Mouse (Mus musculus): ENCODE measurements around the gene Hoxd8. TPM values are rescaled to one million over a fixed set of nuclear protein-coding genes. Genes with fewer than 3 reads are reported as not detected.

Hoxd8 gene
- total RNA-seq, 1 experiment: 1.2 TPM

- no peak for DNase-seq (ENCODE audit: low read depth, low spot score)
- in situ Hi-C loops (cut with MboI; ENCODE audit: low sequenced_read_pairs in 2 of 2, unreplicated experiment in 2 of 2): no loop called here
- Histone ChIP-seq H3K9ac (ENCODE audit: insufficient read depth, low read depth, low read length, poor library complexity, severe bottlenecking) (no peak overlapping the region), H3K9me3 (ENCODE audit: control insufficient read depth, insufficient read depth, low read depth, low read length) (no peaks in the 10 kb centered on the region), H3K27ac (ENCODE audit: insufficient read depth, low read depth, low read length, poor library complexity, severe bottlenecking) (no peak overlapping the region), H3K36me3 (ENCODE audit: control insufficient read depth, insufficient read depth, low read length, poor library complexity, severe bottlenecking) (no peaks in the 10 kb centered on the region), H3K4me3 (ENCODE audit: insufficient read depth in 1 of 2, low read depth in 1 of 2, low read length in 2 of 2, poor library complexity in 1 of 2, severe bottlenecking in 1 of 2) (peak overlapping the region; percentile 2 to 38; a peak in 2 of 4 replicates), H3K4me1 (ENCODE audit: control insufficient read depth in 2 of 2, insufficient read depth in 2 of 2, low read length in 2 of 2, poor library complexity in 1 of 2) (peaks cover 0 to 3% of the 10 kb centered on the region in 2 experiments; a peak in 2 of 4 replicates)
- TF ChIP-seq HCFC1 (IDR thresholded peaks at IDR 0.05; ENCODE audit: borderline replicate concordance, insufficient read depth, low read length) (no peak), MAFK (IDR thresholded peaks at IDR 0.05; ENCODE audit: insufficient read depth, low read depth, low read length) (no peak), CHD2 (IDR thresholded peaks at IDR 0.05; ENCODE audit: low read depth, low read length) (no peak), ZC3H11A (IDR thresholded peaks at IDR 0.05; ENCODE audit: borderline replicate concordance, low read depth, low read length) (no peak), ZNF384 (IDR thresholded peaks at IDR 0.05; ENCODE audit: low read depth, low read length) (no peak)
These were observed 48.7 kb downstream of the Hoxd8 start for GRCm38 (mm10) chr2:74753175-74753523.

DNA sequence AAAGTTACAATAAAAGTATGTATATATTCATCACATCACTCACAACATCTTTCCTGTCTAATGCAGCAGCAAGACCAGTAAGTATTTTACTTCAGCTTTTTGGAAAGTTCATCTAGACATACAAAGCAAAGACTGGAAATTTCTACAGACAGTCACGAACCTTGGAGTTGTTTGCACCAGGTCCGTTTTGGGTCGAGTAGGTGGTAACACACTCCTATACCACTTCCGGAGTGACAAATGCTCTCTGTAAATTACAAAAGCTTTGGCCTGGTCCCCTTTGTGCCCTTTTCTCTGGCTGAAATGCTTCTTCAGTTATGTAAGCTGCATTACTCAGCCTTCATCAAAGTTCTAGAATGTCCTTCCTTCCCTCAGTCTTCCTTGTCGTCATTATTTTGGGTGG is 49.3 kb downstream of the Hoxd8 start:
- in situ Hi-C loops (cut with MboI; ENCODE audit: low sequenced_read_pairs in 2 of 2, unreplicated experiment in 2 of 2): no loop called here
- H3K36me3 ChIP-seq (ENCODE audit: control insufficient read depth, insufficient read depth, low read length, poor library complexity, severe bottlenecking): no peaks in the 10 kb centered on the region
- H3K9me3 ChIP-seq (ENCODE audit: control insufficient read depth, insufficient read depth, low read depth, low read length): no peaks in the 10 kb centered on the region
- no peak overlapping the region for H3K4me3 ChIP-seq (ENCODE audit: insufficient read depth in 1 of 2, low read depth in 1 of 2, low read length in 2 of 2, poor library complexity in 1 of 2, severe bottlenecking in 1 of 2)
- TF ChIP-seq HCFC1 (IDR thresholded peaks at IDR 0.05; ENCODE audit: borderline replicate concordance, insufficient read depth, low read length) (no peak), ZNF384 (IDR thresholded peaks at IDR 0.05; ENCODE audit: low read depth, low read length) (no peak)
- no peak for DNase-seq (ENCODE audit: low read depth, low spot score)
- H3K4me1 ChIP-seq (ENCODE audit: control insufficient read depth in 2 of 2, insufficient read depth in 2 of 2, low read length in 2 of 2, poor library complexity in 1 of 2): peaks cover 0 to 3% of the 10 kb centered on the region in 2 experiments; a peak in 2 of 4 replicates
- H3K9ac ChIP-seq (ENCODE audit: insufficient read depth, low read depth, low read length, poor library complexity, severe bottlenecking): no peak overlapping the region
- H3K27ac ChIP-seq (ENCODE audit: insufficient read depth, low read depth, low read length, poor library complexity, severe bottlenecking): no peak overlapping the region

Other genes with a start within 250 kb of the Hoxd8 start
- 33.6 and 36.1 TPM in 2 replicates for gene Lnpk, start 125.2 kb upstream of the Hoxd8 start, total RNA-seq (2012; rRNA removed)
- not detected in 2 replicates for gene Evx2, start 45.1 kb upstream of the Hoxd8 start, total RNA-seq (2012; rRNA removed)
- gene Hoxd13, start 36.3 kb upstream of the Hoxd8 start, total RNA-seq (2012; rRNA removed): 0.26 and 0.98 TPM in 2 replicates
- gene Hoxd12, start 29.6 kb upstream of the Hoxd8 start, total RNA-seq (2012; rRNA removed): not detected in 2 replicates
- gene Hoxd11, start 25.1 kb upstream of the Hoxd8 start, total RNA-seq (2012; rRNA removed): 0.11 and 0.18 TPM in 2 replicates
- gene Hoxd10, start 12.7 kb upstream of the Hoxd8 start, total RNA-seq (2012; rRNA removed): 0.40 TPM in 1 of 2 replicates, not detected in the other
- 0.37 and 0.76 TPM in 2 replicates for gene Hoxd9, start 6.9 kb upstream of the Hoxd8 start, total RNA-seq (2012; rRNA removed)
- 0.40 TPM in 1 of 2 replicates, not detected in the other for gene Hoxd3, start 7.3 kb downstream of the Hoxd8 start, total RNA-seq (2012; rRNA removed)
- 0.16 and 0.94 TPM in 2 replicates for gene Hoxd4, start 7.3 kb downstream of the Hoxd8 start, total RNA-seq (2012; rRNA removed)
- gene Gm28230, start 22.1 kb downstream of the Hoxd8 start, total RNA-seq (2012; rRNA removed): 0.22 TPM in 1 of 2 replicates, not detected in the other
- 0.26 and 0.36 TPM in 2 replicates for gene Hoxd1, start 58.4 kb downstream of the Hoxd8 start, total RNA-seq (2012; rRNA removed)
- 31.2 and 35.7 TPM in 2 replicates for gene Mtx2, start 121.2 kb downstream of the Hoxd8 start, total RNA-seq (2012; rRNA removed)

All from ES-E14 (cell line).